In the genomic region with DNA sequence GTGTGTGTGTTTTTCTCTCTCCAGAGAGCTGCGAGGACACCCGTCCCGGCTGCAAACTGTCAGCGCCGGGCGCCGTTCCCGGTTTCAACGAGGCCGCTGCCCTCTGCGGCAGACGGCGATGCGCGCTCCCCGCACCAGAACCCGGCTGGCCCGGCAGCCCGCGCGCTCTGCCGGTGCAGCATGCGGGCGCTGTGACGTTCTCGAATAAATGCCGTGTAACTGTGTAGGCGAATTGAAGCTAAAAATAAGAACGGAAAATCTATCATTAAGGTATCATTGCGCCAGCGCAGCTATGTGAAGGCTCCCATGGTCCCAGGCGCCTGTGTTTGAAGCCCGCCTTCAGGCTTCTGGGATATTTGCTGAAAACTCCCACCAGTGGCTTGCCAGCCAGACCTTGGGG, we compare ENCODE assay signal across 10 mouse cellular contexts. TPM values are rescaled to one million over a fixed set of nuclear protein-coding genes. Genes with fewer than 3 reads are reported as not detected.
A peak's percentile ranks its signal among the peaks of the same experiment; 100 is the strongest.
DNase-seq lines count a peak whose midpoint lies in the region; ATAC-seq and TF ChIP-seq lines count a peak whose summit lies in the region.
"Had no signal": no experiment of that assay in that cellular context is flagged by ENCODE, and none has a peak within 500 bp of the region (broad histone marks: within the 10 kb centered on the region; RNA-seq: fewer than 3 reads in every experiment).

No protein-coding gene starts in this region.

- DNase-seq in kidney, adult 2 months = no peak
- DNase-seq in cerebellum, adult 8-10 months = peak; percentile 61
- DNase-seq in frontal cortex, postnatal 14 days (ENCODE audit: low spot score in 2 of 2) = peak; percentile 40 to 48
- DNase-seq in layer of hippocampus, adult 18-20 months (ENCODE audit: low spot score in 2 of 2) = peak; percentile 65 to 84
- no peak for DNase-seq in liver, postnatal 0 days
- DNase-seq in right cerebral cortex, postnatal 4 days = peak; percentile 64
- DNase-seq in gastrocnemius, adult 8-10 months (ENCODE audit: low spot score in 2 of 2) = no peak

- no peak for TF ChIP-seq CTCF in kidney, adult 2 months (conservative IDR thresholded peaks at IDR 0.05; ENCODE audit: insufficient read depth, insufficient read length, low read depth, low read length)
- TF ChIP-seq CTCF in liver, postnatal 0 days (IDR thresholded peaks at IDR 0.05; ENCODE audit: low read depth) = no peak

- H3K4me2 ChIP-seq in kidney, embryonic 16.5 days (replicated peaks; ENCODE audit: low read depth, low read length) = peak overlapping the region; percentile 61
- peak overlapping the region; percentile 29; the same call in 1 of the 2 replicates for H3K4me2 ChIP-seq in liver, postnatal 0 days (ENCODE audit: low read depth, low read length)

- under 1% methylated on average over 32 of the region's 33 CpGs for WGBS in kidney, embryonic 16.5 days
- WGBS in kidney, adult 2 months = 3% methylated on average over 32 of the region's 33 CpGs
- 2% methylated on average over 33 of the region's 33 CpGs for WGBS in liver, postnatal 0 days (ENCODE audit: insufficient replicate concordance)

- no peaks in the 10 kb centered on the region for H3K9me3 ChIP-seq in kidney, embryonic 16.5 days (ENCODE audit: low read length)
- no peaks in the 10 kb centered on the region for H3K9me3 ChIP-seq in liver, postnatal 0 days (ENCODE audit: low read length)

- peaks cover 87% of the 10 kb centered on the region for H3K27me3 ChIP-seq in kidney, embryonic 16.5 days (ENCODE audit: insufficient read depth, low read length)
- H3K27me3 ChIP-seq in kidney, adult 2 months (replicated peaks; ENCODE audit: control insufficient read depth, insufficient read depth, low read length) = peaks cover 7% of the 10 kb centered on the region; the same call in 1 of the 2 replicates
- H3K27me3 ChIP-seq in liver, postnatal 0 days (ENCODE audit: insufficient read depth, low read length) = peaks cover 71% of the 10 kb centered on the region

- H3K4me1 ChIP-seq in kidney, embryonic 16.5 days (ENCODE audit: insufficient read depth, low read length) = peaks cover 26% of the 10 kb centered on the region
- peaks cover 4% of the 10 kb centered on the region; the same call in 1 of the 2 replicates for H3K4me1 ChIP-seq in kidney, adult 2 months (ENCODE audit: control insufficient read depth, insufficient read depth, low read length)
- peaks cover 6% of the 10 kb centered on the region for H3K4me1 ChIP-seq in liver, postnatal 0 days (ENCODE audit: insufficient read depth)

- H3K4me3 ChIP-seq in kidney, embryonic 16.5 days (ENCODE audit: low read length) = peak overlapping the region; percentile 44
- no peak overlapping the region for H3K4me3 ChIP-seq in kidney, adult 2 months (ENCODE audit: insufficient read depth, low read depth, low read length)
- 0 out of 2 replicates have a peak overlapping the region, but pooled peaks have one; percentile 7 for H3K4me3 ChIP-seq in liver, postnatal 0 days (ENCODE audit: low read depth, low read length)

- no peak for TF ChIP-seq POLR2A in kidney, adult 2 months (IDR thresholded peaks at IDR 0.05; ENCODE audit: low read depth, low read length)

- TF ChIP-seq EP300 in liver, postnatal 0 days (IDR thresholded peaks at IDR 0.05; ENCODE audit: low read depth) = no peak

- H3K36me3 ChIP-seq in kidney, embryonic 16.5 days (ENCODE audit: insufficient read depth, low read length) = no peaks in the 10 kb centered on the region
- H3K36me3 ChIP-seq in kidney, adult 2 months (ENCODE audit: control insufficient read depth, insufficient read depth, low read length) = no peaks in the 10 kb centered on the region
- no peaks in the 10 kb centered on the region for H3K36me3 ChIP-seq in liver, postnatal 0 days (replicated peaks; ENCODE audit: insufficient read depth, low read length)

- ATAC-seq in kidney, embryonic 16.5 days (ENCODE audit: low FRiP score, low TSS enrichment) = no peak
- no peak for ATAC-seq in liver, postnatal 0 days

- H3K27ac ChIP-seq in kidney, embryonic 16.5 days (ENCODE audit: low read length) = no peak overlapping the region
- H3K27ac ChIP-seq in kidney, adult 2 months (ENCODE audit: insufficient read depth, low read depth, low read length) = no peak overlapping the region
- no peak overlapping the region for H3K27ac ChIP-seq in liver, postnatal 0 days (ENCODE audit: low read depth)

- no peak overlapping the region for H3K9ac ChIP-seq in kidney, embryonic 16.5 days (replicated peaks; ENCODE audit: low read length)
- no peak overlapping the region for H3K9ac ChIP-seq in liver, postnatal 0 days (replicated peaks)

RNA-seq across cellular contexts. Expression of a gene that starts 1.1 kb away (rescaled TPM):
- polyA plus RNA-seq in kidney, embryonic 16.5 days (2015; fragmentation: Nextera tagmentation; extraction: Ambion mirVana) = 0.20 TPM in 1 of 2 replicates, not detected in the other
- 0.03 TPM in 1 of 2 replicates, not detected in the other for polyA plus RNA-seq in kidney, adult 2 months (2012; rRNA removed)
- 100 to 1,000 TPM; 523 to 556 TPM for total RNA-seq in layer of hippocampus, adult 18-20 months (2021)
- 0.05 TPM in 1 of 2 replicates, not detected in the other for polyA plus RNA-seq in liver, postnatal 0 days (2015; fragmentation: Nextera tagmentation; extraction: Ambion mirVana)
- total RNA-seq in gastrocnemius, adult 8-10 months (2022) = under 1 TPM in 3 of 4 experiments, not detected in 1; 0.07 to 0.19 (median 0.11) TPM
- total RNA-seq: CH12.LX; hematopoietic stem cell, adult 5-6 weeks had no signal

Comparison
In these comparisons a context has a peak if more than half of its experiments do, and no peak if none do; other contexts are left out.
1. DNase-seq: peak in cerebellum, adult 8-10 months (single experiment), frontal cortex, postnatal 14 days (2 of 2), layer of hippocampus, adult 18-20 months (2 of 2) and right cerebral cortex, postnatal 4 days (single experiment); none in kidney, adult 2 months (single experiment), liver, postnatal 0 days (single experiment) and gastrocnemius, adult 8-10 months (0 of 2).